Mouse (Mus musculus): ENCODE results near the gene Tbc1d23.
A peak's percentile ranks its signal among the peaks of the same experiment; 100 is the strongest.

DNA sequence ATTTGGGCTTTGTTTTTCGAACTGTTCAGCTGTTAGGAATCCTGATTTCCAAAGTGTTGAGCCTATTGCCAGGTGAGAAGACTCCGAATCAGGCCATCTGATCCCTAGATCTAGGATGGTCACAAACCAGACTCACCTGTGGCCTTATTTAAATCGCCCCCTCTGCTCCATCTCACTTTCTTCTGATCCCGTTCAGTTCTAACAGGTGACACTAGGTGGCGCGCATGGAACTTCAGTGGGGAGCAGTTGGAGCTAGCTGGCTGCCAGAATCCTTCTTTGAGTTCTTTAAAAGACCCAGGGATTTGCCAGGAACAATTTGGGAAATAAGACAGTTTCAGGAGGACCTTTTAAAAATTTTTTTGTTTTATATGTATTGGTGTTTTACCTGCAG is 12.5 kb upstream of the Tbc1d23 start:
- TF ChIP-seq CTCF (conservative IDR thresholded peaks at IDR 0.05; ENCODE audit: low read length) (peak; percentile 83), NANOG (IDR thresholded peaks at IDR 0.05; ENCODE audit: borderline replicate concordance, low read length) (no peak)

Data from E14TG2a.4 (cell line).